Mouse (Mus musculus) layer of hippocampus, adult 18-20 months (tissue): ENCODE data around the gene Vmn1r233. TPM values are rescaled to one million over a fixed set of nuclear protein-coding genes. Genes with fewer than 3 reads are reported as not detected.

Experiments used
- DNase-seq, 2 experiments: peaks; one replicate each; pipeline ENCODE4 v3.0.0; 2022; ENCODE audit warnings: low spot score in 2 of 2
- long read RNA-seq: library from polyadenylated mRNA; stranded (forward); transcript quantifications from one replicate; pipeline ENCODE4 v2.0.0, GENCODE M21; 2021
- total RNA-seq, 2 experiments: library from RNA; stranded (reverse); gene quantifications; 2 replicates each; pipeline ENCODE4 v1.2.3; 2021

Gene Vmn1r233
- not detected for total RNA-seq
- long read RNA-seq = 0 reads

GRCm38 (mm10) chr17:20996364-20996763 is at the start of gene Vmn1r233:
TSS of gene Vmn1r233 (minus strand) at chr17:20996464.
- DNase-seq = no peak

- no peak for DNase-seq
These were observed 22.3 kb upstream of the Vmn1r233 start for GRCm38 (mm10) chr17:21018410-21019080.

- no peak for DNase-seq
These were observed 13.5 kb upstream of the Vmn1r233 start for GRCm38 (mm10) chr17:21009726-21010125.

GRCm38 (mm10) chr17:21008382-21009331 is 12.4 kb upstream of the Vmn1r233 start, which contains the start of gene Zfp160:
TSS of gene Zfp160 (plus strand) at chr17:21008903.
- peak; percentile 86 to 93 for DNase-seq

- no peak for DNase-seq
These were observed 2.5 kb downstream of the Vmn1r233 start for GRCm38 (mm10) chr17:20993716-20994115.

GRCm38 (mm10) chr17:20966681-20967080 is 29.6 kb downstream of the Vmn1r233 start:
- DNase-seq = no peak

GRCm38 (mm10) chr17:20965421-20965820 is 30.8 kb downstream of the Vmn1r233 start:
- no peak for DNase-seq

- no peak for DNase-seq
These were observed 35.9 kb downstream of the Vmn1r233 start for GRCm38 (mm10) chr17:20960386-20960785.

GRCm38 (mm10) chr17:20946636-20947035 is 49.6 kb downstream of the Vmn1r233 start:
- no peak for DNase-seq

- DNase-seq = no peak
These were observed 50.2 kb downstream of the Vmn1r233 start for GRCm38 (mm10) chr17:20946026-20946565.

GRCm38 (mm10) chr17:20944985-20945891 is 51.0 kb downstream of the Vmn1r233 start, which contains the start of gene Ppp2r1a:
TSS of gene Ppp2r1a (plus strand) at chr17:20945311.
- peak; percentile 99 to 100 for DNase-seq

GRCm38 (mm10) chr17:20944226-20944625 is 52.0 kb downstream of the Vmn1r233 start:
- DNase-seq = no peak

Other genes starting within 250 kb of the Vmn1r233 start
- gene Vmn1r228, start 210.3 kb downstream of the Vmn1r233 start, total RNA-seq = not detected
- gene Vmn1r229, start 184.9 kb downstream of the Vmn1r233 start, total RNA-seq = under 1 TPM; 0.05 to 0.08 TPM
- gene Vmn1r230, start 156.0 kb downstream of the Vmn1r233 start, total RNA-seq = not detected
- not detected for gene Vmn1r231, start 91.4 kb downstream of the Vmn1r233 start, total RNA-seq
- gene Vmn1r232, start 76.8 kb downstream of the Vmn1r233 start, total RNA-seq = not detected
- 100 to 1,000 TPM; 579 to 601 TPM for gene Ppp2r1a, start 51.2 kb downstream of the Vmn1r233 start, total RNA-seq
- gene Zfp160, start 12.4 kb upstream of the Vmn1r233 start, total RNA-seq = 10 to 100 TPM; 19.9 to 20.5 TPM
- not detected for gene Vmn1r234, start 229.6 kb upstream of the Vmn1r233 start, total RNA-seq